ENCODE assay signal across 13 mouse cellular contexts in genomic region chr4:136716561-136716972, GRCm38 (mm10).
A peak's percentile ranks its signal among the peaks of the same experiment; 100 is the strongest.
DNase-seq lines count a peak whose midpoint lies in the region; ATAC-seq and TF ChIP-seq lines count a peak whose summit lies in the region.
"Had no signal": no experiment of that assay in that cellular context is flagged by ENCODE, and none has a peak within 500 bp of the region (broad histone marks: within the 10 kb centered on the region; RNA-seq: fewer than 3 reads in every experiment).

No protein-coding gene starts in this region.

- no peak overlapping the region for H3K27ac ChIP-seq in cerebellum, adult 2 months (ENCODE audit: insufficient read depth, low read length)
- H3K27ac ChIP-seq in forebrain, embryonic 14.5 days (ENCODE audit: low read depth, low read length) = peak overlapping the region; percentile 15; the same call in 1 of the 2 replicates
- H3K27ac ChIP-seq in midbrain, postnatal 0 days (ENCODE audit: low read depth, low read length) = no peak overlapping the region
- H3K27ac ChIP-seq: embryonic facial prominence, embryonic 10.5 days; neural tube, embryonic 12.5 days had no signal

- H3K36me3 ChIP-seq in forebrain, embryonic 14.5 days (ENCODE audit: control insufficient read depth, insufficient read depth, low read length) = no peaks in the 10 kb centered on the region
- H3K36me3 ChIP-seq in midbrain, postnatal 0 days (ENCODE audit: insufficient read depth, low read length) = no peaks in the 10 kb centered on the region

- no peak overlapping the region for H3K4me3 ChIP-seq in cerebellum, adult 2 months (replicated peaks; ENCODE audit: insufficient read depth, low read depth, low read length)
- H3K4me3 ChIP-seq in forebrain, embryonic 14.5 days (ENCODE audit: low read depth, low read length) = no peak overlapping the region
- no peak overlapping the region for H3K4me3 ChIP-seq in midbrain, postnatal 0 days (ENCODE audit: low read depth, low read length)
- H3K4me3 ChIP-seq: embryonic facial prominence, embryonic 10.5 days; neural tube, embryonic 12.5 days had no signal

- WGBS in cerebellum, adult 2 months = 4% methylated on average over 6 of the region's 7 CpGs
- WGBS in forebrain, embryonic 14.5 days = 45% methylated on average over 7 of the region's 7 CpGs
- WGBS in midbrain, postnatal 0 days = 56% methylated on average over 7 of the region's 7 CpGs

- intact Hi-C loops in left cerebral cortex, postnatal 4 days (cut with DNase I) = no loop called here
- intact Hi-C loops in left cerebral cortex, postnatal 36 days (cut with DNase I) = no loop called here

- DNase-seq in left cerebral cortex, postnatal 4 days = peak; percentile 77
- no peak for DNase-seq in left cerebral cortex, postnatal 36 days (ENCODE audit: low spot score in 2 of 2)
- peak; percentile 69 to 77 for DNase-seq in cerebellum, adult 2 months
- peak; percentile 87 for DNase-seq in forebrain, embryonic 14.5 days (ENCODE audit: low spot score)
- peak; percentile 72 for DNase-seq in midbrain, postnatal 0 days (ENCODE audit: low spot score)
- no peak for DNase-seq in spleen, adult 12 weeks (ENCODE audit: low spot score)
- DNase-seq in spleen, postnatal 14 days (ENCODE audit: low spot score in 2 of 2) = no peak
- DNase-seq: kidney, postnatal 14 days; liver, postnatal 0 days; spleen, adult 18-20 months; thymus, adult 18-20 months had no signal

- no peaks in the 10 kb centered on the region for H3K27me3 ChIP-seq in cerebellum, adult 2 months (ENCODE audit: control insufficient read depth, insufficient read depth, low read length)
- no peaks in the 10 kb centered on the region for H3K27me3 ChIP-seq in forebrain, embryonic 14.5 days (replicated peaks; ENCODE audit: control insufficient read depth, insufficient read depth, low read length)
- no peaks in the 10 kb centered on the region for H3K27me3 ChIP-seq in midbrain, postnatal 0 days (ENCODE audit: insufficient read depth, low read length)
- H3K27me3 ChIP-seq: neural tube, embryonic 12.5 days had no signal

- no peaks in the 10 kb centered on the region for H3K9me3 ChIP-seq in forebrain, embryonic 14.5 days (replicated peaks; ENCODE audit: control insufficient read depth, low read length)
- H3K9me3 ChIP-seq in midbrain, postnatal 0 days (ENCODE audit: low read length) = no peaks in the 10 kb centered on the region
- H3K9me3 ChIP-seq: embryonic facial prominence, embryonic 10.5 days; neural tube, embryonic 12.5 days had no signal

- H3K4me2 ChIP-seq in forebrain, embryonic 14.5 days (ENCODE audit: low read length) = no peak overlapping the region
- no peak overlapping the region for H3K4me2 ChIP-seq in midbrain, postnatal 0 days (ENCODE audit: low read depth, low read length, poor library complexity, severe bottlenecking)
- H3K4me2 ChIP-seq: neural tube, embryonic 12.5 days had no signal

- peak; percentile 82 for ATAC-seq in forebrain, embryonic 14.5 days
- ATAC-seq in midbrain, postnatal 0 days (ENCODE audit: low FRiP score) = peak; percentile 47; the same call in 1 of the 2 replicates
- ATAC-seq: liver, postnatal 0 days had no signal

- H3K9ac ChIP-seq in forebrain, embryonic 14.5 days (ENCODE audit: low read length) = no peak overlapping the region
- no peak overlapping the region for H3K9ac ChIP-seq in midbrain, postnatal 0 days (replicated peaks; ENCODE audit: low read length, poor library complexity, severe bottlenecking)
- H3K9ac ChIP-seq: liver, postnatal 0 days; neural tube, embryonic 12.5 days had no signal

- H3K4me1 ChIP-seq in cerebellum, adult 2 months (ENCODE audit: control insufficient read depth, insufficient read depth, low read length) = peaks cover 27% of the 10 kb centered on the region
- H3K4me1 ChIP-seq in forebrain, embryonic 14.5 days (ENCODE audit: control insufficient read depth, insufficient read depth, low read length) = peaks cover 12% of the 10 kb centered on the region
- peaks cover 6% of the 10 kb centered on the region; the same call in 1 of the 2 replicates for H3K4me1 ChIP-seq in midbrain, postnatal 0 days (ENCODE audit: insufficient read depth, low read length)

- no peak for TF ChIP-seq POLR2A in cerebellum, adult 2 months (IDR thresholded peaks at IDR 0.05; ENCODE audit: borderline replicate concordance, insufficient read depth, low read length)

- no peak for TF ChIP-seq CTCF in cerebellum, adult 2 months (IDR thresholded peaks at IDR 0.05; ENCODE audit: borderline replicate concordance, insufficient read depth, low read depth, low read length)
- TF ChIP-seq CTCF in midbrain, postnatal 0 days (IDR thresholded peaks at IDR 0.05) = no peak

Comparison
In these comparisons a context has a peak if more than half of its experiments do, and no peak if none do; other contexts are left out.
1. DNase-seq: peak in left cerebral cortex, postnatal 4 days (single experiment), cerebellum, adult 2 months (2 of 2), forebrain, embryonic 14.5 days (single experiment) and midbrain, postnatal 0 days (single experiment); none in left cerebral cortex, postnatal 36 days (0 of 2), spleen, adult 12 weeks (single experiment) and spleen, postnatal 14 days (0 of 2).